Mouse (Mus musculus): ENCODE results near the gene Srsf4. TPM values are rescaled to one million over a fixed set of nuclear protein-coding genes. Genes with fewer than 3 reads are reported as not detected.

Srsf4 gene
- total and polyA plus RNA-seq, 3 experiments, result 53.7 to 163 TPM; not detected in 1

DNA sequence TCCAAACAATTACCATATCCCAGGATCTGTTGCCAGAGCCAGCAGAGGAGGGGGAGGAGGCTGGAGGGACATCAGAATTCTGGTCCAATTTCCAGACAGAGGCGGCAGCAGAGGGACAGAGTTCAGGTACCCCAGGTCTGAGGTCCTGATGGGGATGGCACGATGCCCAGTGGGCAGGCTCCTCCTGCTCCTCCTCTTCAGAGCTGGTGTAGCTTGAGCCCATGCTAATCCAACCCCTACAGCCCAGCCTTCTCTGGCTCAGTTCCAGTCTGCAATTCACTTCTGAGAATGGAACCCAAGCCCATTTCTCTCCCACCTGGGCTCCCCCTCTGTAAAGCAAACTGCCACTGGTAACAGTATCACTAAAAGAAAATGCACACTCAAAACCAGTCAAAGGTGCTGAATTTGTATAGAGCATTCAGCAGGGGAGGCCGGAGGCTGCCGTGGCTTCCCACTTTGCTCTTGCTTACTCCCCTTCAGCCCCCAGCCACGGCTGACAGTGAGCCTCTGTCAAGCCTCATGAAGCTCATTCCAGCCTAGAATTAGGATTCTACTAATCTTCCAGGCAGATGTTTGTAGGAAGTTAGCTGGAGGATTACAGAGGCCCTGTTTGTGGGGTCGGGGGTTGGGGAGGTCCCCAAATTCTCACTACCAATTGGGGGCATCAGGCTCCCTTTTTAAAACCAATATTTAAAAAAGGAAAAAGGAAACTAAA lies 50.8 kb downstream of the Srsf4 start:
- H3K9me3 ChIP-seq (replicated peaks; ENCODE audit: insufficient read depth, low read length), result no peaks in the 10 kb centered on the region
- no peak for TF ChIP-seq NELFE (IDR thresholded peaks at IDR 0.05; ENCODE audit: low read depth, low read length)
- TF ChIP-seq EP300 (IDR thresholded peaks at IDR 0.05; ENCODE audit: low read depth in 1 of 2, low read length in 2 of 2), result no peak
- TF ChIP-seq MAFK (IDR thresholded peaks at IDR 0.05; ENCODE audit: borderline replicate concordance, low read depth, low read length), result no peak
- no peak for TF ChIP-seq UBTF (IDR thresholded peaks at IDR 0.05; ENCODE audit: borderline replicate concordance, insufficient read depth, low read depth, low read length)
- no peak for TF ChIP-seq MYC (IDR thresholded peaks at IDR 0.05; ENCODE audit: low read depth, low read length)
- TF ChIP-seq HCFC1 (IDR thresholded peaks at IDR 0.05; ENCODE audit: low read depth, low read length), result no peak
- TF ChIP-seq E2F4 (IDR thresholded peaks at IDR 0.05; ENCODE audit: borderline replicate concordance, low read depth, low read length), result no peak
- no peak for TF ChIP-seq POLR2AphosphoS5 (IDR thresholded peaks at IDR 0.05; ENCODE audit: borderline replicate concordance, low read depth, low read length)
- TF ChIP-seq ZMIZ1 (IDR thresholded peaks at IDR 0.05; ENCODE audit: low read depth, low read length), result no peak
- no peak for TF ChIP-seq RCOR1 (IDR thresholded peaks at IDR 0.05; ENCODE audit: low read depth, low read length)
- TF ChIP-seq TCF12 (IDR thresholded peaks at IDR 0.05; ENCODE audit: low read depth, low read length), result no peak
- no peak for TF ChIP-seq USF1 (IDR thresholded peaks at IDR 0.05; ENCODE audit: low read depth, low read length)
- no peak for TF ChIP-seq JUND (IDR thresholded peaks at IDR 0.05; ENCODE audit: low read depth, low read length)
- no peak for TF ChIP-seq BHLHE40 (IDR thresholded peaks at IDR 0.05; ENCODE audit: borderline replicate concordance, low read depth, low read length)
- peaks cover 0 to 4% of the 10 kb centered on the region in 2 experiments; a peak in 1 of 4 replicates for H3K4me1 ChIP-seq (ENCODE audit: control insufficient read depth in 1 of 2, insufficient read depth in 2 of 2, low read length in 2 of 2)
- H3K4me3 ChIP-seq (ENCODE audit: control insufficient read depth in 1 of 2, insufficient read depth in 1 of 2, low read depth in 2 of 2, low read length in 2 of 2), result no peak overlapping the region
- H3K27me3 ChIP-seq (ENCODE audit: control insufficient read depth in 1 of 2, insufficient read depth in 2 of 2, low read length in 2 of 2), result no peaks in the 10 kb centered on the region
- H3K79me2 ChIP-seq (ENCODE audit: control insufficient read depth, insufficient read depth, low read length, poor library complexity), result no peaks in the 10 kb centered on the region
- no peak overlapping the region for H3K9ac ChIP-seq (ENCODE audit: control insufficient read depth, low read depth, low read length, poor library complexity, severe bottlenecking)
- H3K36me3 ChIP-seq (ENCODE audit: control insufficient read depth in 1 of 2, insufficient read depth in 2 of 2, low read length in 2 of 2), result peaks cover 5 to 11% of the 10 kb centered on the region in 2 experiments; a peak in 3 of 4 replicates
- DNase-seq (ENCODE audit: low read depth, low spot score), result no peak
- no peak overlapping the region for H3K27ac ChIP-seq (ENCODE audit: control insufficient read depth, low read depth, low read length)

DNA sequence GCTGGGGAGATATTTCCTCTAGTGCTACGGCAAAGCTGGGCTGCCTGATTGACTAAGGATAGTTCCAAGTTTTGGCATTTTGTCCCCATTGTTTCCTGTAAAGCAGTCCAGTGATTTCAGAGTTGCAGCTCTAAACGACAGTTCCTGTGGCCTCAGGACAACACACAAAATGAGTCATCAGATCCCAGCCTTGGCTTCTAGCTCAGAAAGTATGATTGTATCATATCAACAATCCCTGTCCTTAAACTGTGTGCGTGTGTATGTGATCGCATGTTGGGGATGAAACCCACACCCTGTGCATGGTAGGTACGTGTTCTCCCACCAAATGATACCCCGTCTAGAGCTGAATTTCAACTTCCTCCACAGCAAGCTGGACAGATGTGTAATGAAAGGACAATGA lies 55.7 kb downstream of the Srsf4 start:
- Histone ChIP-seq H3K27ac (ENCODE audit: control insufficient read depth, low read depth, low read length) (no peak overlapping the region), H3K9me3 (replicated peaks; ENCODE audit: insufficient read depth, low read length) (no peaks in the 10 kb centered on the region), H3K4me3 (ENCODE audit: control insufficient read depth in 1 of 2, insufficient read depth in 1 of 2, low read depth in 2 of 2, low read length in 2 of 2) (no peak overlapping the region), H3K27me3 (ENCODE audit: control insufficient read depth in 1 of 2, insufficient read depth in 2 of 2, low read length in 2 of 2) (no peaks in the 10 kb centered on the region), H3K4me1 (ENCODE audit: control insufficient read depth in 1 of 2, insufficient read depth in 2 of 2, low read length in 2 of 2) (peaks cover 0 to 4% of the 10 kb centered on the region in 2 experiments; a peak in 1 of 4 replicates), H3K36me3 (ENCODE audit: control insufficient read depth in 1 of 2, insufficient read depth in 2 of 2, low read length in 2 of 2) (peaks cover 5 to 16% of the 10 kb centered on the region in 2 experiments; a peak in 3 of 4 replicates), H3K79me2 (ENCODE audit: control insufficient read depth, insufficient read depth, low read length, poor library complexity) (no peaks in the 10 kb centered on the region), H3K9ac (ENCODE audit: control insufficient read depth, low read depth, low read length, poor library complexity, severe bottlenecking) (no peak overlapping the region)
- TF ChIP-seq MAFK (IDR thresholded peaks at IDR 0.05; ENCODE audit: borderline replicate concordance, low read depth, low read length), result no peak
- TF ChIP-seq ZC3H11A (IDR thresholded peaks at IDR 0.05; ENCODE audit: low read depth, low read length), result no peak
- no peak for TF ChIP-seq MAZ (IDR thresholded peaks at IDR 0.05; ENCODE audit: low read depth, low read length)
- TF ChIP-seq ELF1 (IDR thresholded peaks at IDR 0.05; ENCODE audit: low read depth, low read length), result no peak
- TF ChIP-seq SMC3 (IDR thresholded peaks at IDR 0.05; ENCODE audit: low read depth, low read length), result no peak
- no peak for TF ChIP-seq EP300 (IDR thresholded peaks at IDR 0.05; ENCODE audit: low read depth in 1 of 2, low read length in 2 of 2)
- TF ChIP-seq ETS1 (IDR thresholded peaks at IDR 0.05; ENCODE audit: low read depth, low read length), result no peak
- TF ChIP-seq POLR2A (IDR thresholded peaks at IDR 0.05; ENCODE audit: control insufficient read depth in 1 of 2, insufficient read depth in 1 of 2, low read depth in 1 of 2, low read length in 2 of 2, poor library complexity in 1 of 2), result no peak
- TF ChIP-seq CHD1 (IDR thresholded peaks at IDR 0.05; ENCODE audit: low read depth, low read length), result no peak
- TF ChIP-seq JUND (IDR thresholded peaks at IDR 0.05; ENCODE audit: low read depth, low read length), result no peak
- no peak for TF ChIP-seq E2F4 (IDR thresholded peaks at IDR 0.05; ENCODE audit: borderline replicate concordance, low read depth, low read length)
- TF ChIP-seq CHD2 (IDR thresholded peaks at IDR 0.05; ENCODE audit: low read length), result no peak
- TF ChIP-seq BHLHE40 (IDR thresholded peaks at IDR 0.05; ENCODE audit: borderline replicate concordance, low read depth, low read length), result no peak
- no peak for TF ChIP-seq MEF2A (IDR thresholded peaks at IDR 0.05; ENCODE audit: extremely low read depth, insufficient replicate concordance, low read depth, low read length, poor library complexity, severe bottlenecking)
- DNase-seq (ENCODE audit: low read depth, low spot score), result no peak
